Mouse (Mus musculus): Measurements from ENCODE around the gene Nme3. TPM values are rescaled to one million over a fixed set of nuclear protein-coding genes. Genes with fewer than 3 reads are reported as not detected.

Nme3 gene
- total RNA-seq (2023), result 10 to 100 TPM; 23.7 to 24.7 TPM

GRCm38 (mm10) chr17:24896241-24896992 lies at the start of gene Nme3:
Gene Nme3 (plus strand): TSS chr17:24896500.

DNA sequence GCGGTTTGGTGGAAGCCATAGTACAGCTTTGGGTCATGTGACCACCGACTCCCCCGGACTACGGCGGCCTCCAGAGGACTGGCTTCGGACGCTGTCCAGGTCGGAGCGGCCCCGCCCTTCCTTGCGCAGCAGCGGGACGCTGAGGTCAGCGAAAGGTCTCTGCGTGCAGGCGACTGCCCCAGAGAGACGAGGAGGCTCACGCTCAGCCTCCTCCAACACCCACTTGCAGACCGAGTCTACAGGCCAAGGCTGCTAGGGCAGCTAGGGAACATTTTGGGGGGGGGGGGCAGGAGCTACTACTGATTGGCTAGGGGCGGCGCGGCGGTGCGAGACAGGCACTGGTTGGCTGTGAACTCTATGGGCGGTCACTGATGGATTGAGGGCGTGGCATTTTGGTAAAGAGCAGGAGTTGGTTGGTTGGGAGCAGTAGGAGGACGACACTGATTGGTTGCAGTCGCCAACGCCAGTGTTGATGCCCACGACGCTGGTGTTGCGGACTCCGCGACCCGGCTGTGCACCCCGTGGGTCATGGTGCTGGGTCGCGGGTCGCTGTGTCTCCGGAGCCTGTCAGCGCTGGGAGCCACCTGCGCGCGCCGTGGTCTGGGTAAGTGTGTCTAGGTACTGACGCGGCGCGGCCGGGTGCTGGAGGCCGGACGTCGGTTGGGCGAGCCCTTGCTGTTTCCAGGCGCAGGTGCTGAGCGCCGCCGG lies 46.1 kb upstream of the Nme3 start, which contains the start of gene Fahd1:
Gene Fahd1 (minus strand): TSS at position 300 of the 708 bp plus-strand sequence.

GRCm38 (mm10) chr17:24865776-24866175 lies 30.5 kb upstream of the Nme3 start, which contains the start of gene Igfals:
Gene Igfals (plus strand): TSS chr17:24865997.

GRCm38 (mm10) chr17:24886134-24886931 lies 10.0 kb upstream of the Nme3 start, which contains the start of the genes Nubp2 and Spsb3:
Gene Nubp2 (minus strand): TSS chr17:24886349.
Gene Spsb3 (plus strand): TSS chr17:24886643.

DNA sequence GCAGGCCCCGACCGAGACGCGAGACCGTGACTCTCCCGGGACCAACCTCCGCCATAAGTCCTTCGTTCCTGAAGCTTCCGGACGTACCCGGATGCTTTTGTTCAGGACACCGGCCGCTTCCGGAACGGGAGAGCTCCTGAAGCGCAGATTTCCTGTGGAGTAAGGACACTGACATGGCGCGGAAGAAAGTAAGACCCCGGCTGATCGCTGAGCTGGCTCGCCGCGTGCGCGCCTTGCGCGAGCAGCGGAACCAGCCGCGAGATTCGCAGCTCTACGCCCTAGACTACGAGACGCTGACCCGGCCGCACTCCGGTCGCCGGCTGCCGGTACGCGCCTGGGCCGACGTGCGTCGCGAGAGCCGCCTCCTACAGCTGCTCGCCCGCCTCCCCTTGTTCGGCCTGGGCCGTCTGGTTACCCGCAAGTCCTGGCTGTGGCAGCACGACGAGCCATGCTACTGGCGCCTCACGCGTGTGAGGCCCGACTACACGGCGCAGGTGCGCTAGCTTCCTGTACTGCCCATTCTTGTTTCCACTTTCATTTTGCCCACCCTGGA lies 1.2 kb upstream of the Nme3 start, which contains the start of the genes Eme2 and Mrps34:
Gene Eme2 (minus strand): TSS at position 93 of the 553 bp plus-strand sequence.
Gene Mrps34 (plus strand): TSS at position 122 of the 553 bp plus-strand sequence.

DNA sequence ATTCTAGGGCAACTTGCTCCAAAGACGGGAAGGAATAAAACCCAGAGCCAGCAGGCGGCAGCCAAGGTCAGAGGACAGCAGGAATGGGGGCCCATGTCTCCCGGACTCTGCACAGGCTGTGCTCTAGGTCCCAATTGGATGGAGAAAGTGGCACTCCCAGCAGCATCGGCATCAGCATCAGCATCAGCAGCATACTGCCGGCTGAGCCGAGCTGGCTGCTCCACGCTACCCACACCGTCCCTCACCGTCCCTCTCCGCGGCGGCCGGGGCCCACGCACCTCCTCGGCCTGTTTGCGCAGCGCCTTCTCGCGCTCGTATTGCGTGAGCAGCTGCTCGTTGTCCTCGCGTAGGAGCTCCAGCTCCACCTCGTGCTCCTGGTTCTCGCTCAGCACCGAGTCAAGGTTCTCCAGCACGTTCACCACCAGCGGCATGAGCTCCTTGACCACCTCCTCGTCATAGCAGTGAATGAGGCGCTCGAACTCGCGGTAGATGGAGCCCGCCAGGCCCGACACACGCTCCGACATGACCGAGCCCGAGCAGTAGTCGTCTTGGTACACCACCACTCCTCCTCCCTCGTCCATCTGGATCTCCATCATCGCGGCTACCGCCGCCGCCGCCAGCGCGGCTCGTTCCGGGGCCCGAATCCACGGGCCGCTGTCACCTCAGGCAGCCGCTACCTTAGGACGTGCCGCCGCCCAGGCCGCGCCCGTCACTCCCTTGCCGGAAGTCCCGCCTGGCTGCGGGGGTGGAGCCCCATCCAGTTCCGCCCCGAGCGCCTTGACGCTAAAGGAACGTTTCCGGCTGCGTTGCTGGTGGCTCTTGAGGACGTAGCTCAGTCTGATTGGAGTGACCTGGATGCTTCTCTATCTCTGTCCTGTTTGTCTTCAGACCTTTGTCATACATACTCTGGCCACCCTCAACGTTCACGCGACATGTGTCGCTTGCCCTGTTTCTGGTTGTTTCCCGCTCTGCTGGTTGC lies 40.2 kb downstream of the Nme3 start, which contains the start of gene Mapk8ip3:
Gene Mapk8ip3 (minus strand): TSS at position 719 of the 979 bp plus-strand sequence.

Other genes starting within 250 kb of the Nme3 start
- gene Slc9a3r2, start 246.2 kb upstream of the Nme3 start, total RNA-seq (2023), result 1 to 10 TPM; 2.1 to 2.9 TPM
- gene Npw, start 238.0 kb upstream of the Nme3 start, total RNA-seq (2023), result not detected
- 10 to 100 TPM; 46.6 to 48.8 TPM for gene Zfp598, start 226.8 kb upstream of the Nme3 start, total RNA-seq (2023)
- not detected for gene Syngr3, start 206.5 kb upstream of the Nme3 start, total RNA-seq (2023)
- 10 to 100 TPM; 15.5 to 18.1 TPM for gene Gfer, start 200.3 kb upstream of the Nme3 start, total RNA-seq (2023)
- gene Noxo1, start 200.3 kb upstream of the Nme3 start, total RNA-seq (2023), result 1 to 10 TPM; 3.4 to 5.3 TPM
- gene Tbl3, start 188.8 kb upstream of the Nme3 start, total RNA-seq (2023), result 10 to 100 TPM; 16.1 to 22.1 TPM
- not detected for gene Rnf151, start 178.4 kb upstream of the Nme3 start, total RNA-seq (2023)
- 100 to 1,000 TPM; 714 to 754 TPM for gene Rps2, start 178.4 kb upstream of the Nme3 start, total RNA-seq (2023)
- 100 to 1,000 TPM in 1 of 2 experiments, 10 to 100 TPM in 1; 70.4 to 102 TPM for gene Ndufb10, start 172.0 kb upstream of the Nme3 start, total RNA-seq (2023)
- gene Rpl3l, start 168.7 kb upstream of the Nme3 start, total RNA-seq (2023), result 1 to 10 TPM; 1.6 to 3.7 TPM
- gene Msrb1, start 159.9 kb upstream of the Nme3 start, total RNA-seq (2023), result 100 to 1,000 TPM; 740 to 885 TPM
- not detected for gene Hs3st6, start 143.5 kb upstream of the Nme3 start, total RNA-seq (2023)
- gene Meiob, start 92.2 kb upstream of the Nme3 start, total RNA-seq (2023), result not detected
- 10 to 100 TPM; 46.8 to 63.2 TPM for gene Hagh, start 56.4 kb upstream of the Nme3 start, total RNA-seq (2023)
- 1 to 10 TPM; 2.6 TPM for gene Fahd1, start 46.1 kb upstream of the Nme3 start, total RNA-seq (2023)
- 1 to 10 TPM in 1 of 2 experiments, under 1 TPM in 1; 0.84 to 1.5 TPM for gene Igfals, start 30.5 kb upstream of the Nme3 start, total RNA-seq (2023)
- 10 to 100 TPM; 60.0 to 60.2 TPM for gene Nubp2, start 10.2 kb upstream of the Nme3 start, total RNA-seq (2023)
- gene Spsb3, start 9.9 kb upstream of the Nme3 start, total RNA-seq (2023), result 10 to 100 TPM; 26.4 to 26.5 TPM
- 10 to 100 TPM; 23.1 to 23.8 TPM for gene Eme2, start 1.4 kb upstream of the Nme3 start, total RNA-seq (2023)
- gene Mrps34, start 1.4 kb upstream of the Nme3 start, total RNA-seq (2023), result 10 to 100 TPM; 22.5 to 29.5 TPM
- 100 to 1,000 TPM; 122 to 126 TPM for gene Mapk8ip3, start 40.5 kb downstream of the Nme3 start, total RNA-seq (2023)
- gene Jpt2, start 64.2 kb downstream of the Nme3 start, total RNA-seq (2023), result 10 to 100 TPM; 21.5 to 28.3 TPM
- gene Cramp1l, start 119.3 kb downstream of the Nme3 start, total RNA-seq (2023), result 10 to 100 TPM; 32.5 to 47.2 TPM
- 10 to 100 TPM; 17.7 to 18.3 TPM for gene Ift140, start 119.6 kb downstream of the Nme3 start, total RNA-seq (2023)
- gene Tmem204, start 187.1 kb downstream of the Nme3 start, total RNA-seq (2023), result not detected
- 10 to 100 TPM; 14.6 to 15.3 TPM for gene Telo2, start 219.5 kb downstream of the Nme3 start, total RNA-seq (2023)
- not detected for gene Ptx4, start 224.3 kb downstream of the Nme3 start, total RNA-seq (2023)
- 10 to 100 TPM; 36.7 to 44.1 TPM for gene Clcn7, start 236.9 kb downstream of the Nme3 start, total RNA-seq (2023)